Mouse (Mus musculus) fat pad, adult 2 months (tissue): ENCODE data around the gene Zfp112.
A peak's percentile ranks its signal among the peaks of the same experiment; 100 is the strongest.
"Not testable (repeated sequence)": the region's sequence is repeated elsewhere in the genome, so short reads cannot be mapped to it uniquely, and the experiment has no call there.

ENCODE experiments used
- DNase-seq: peaks from one replicate; pipeline ENCODE4 v3.0.0-alpha.2; 2011; ENCODE audit warnings: low read depth, low spot score; ENCODE audit errors: extremely low read depth

Gene Zfp112

GRCm38 (mm10) chr7:24112156-24112856, at the start of gene Zfp112:
TSS of gene Zfp112 (plus strand) at chr7:24112314.
- peak; percentile 80 for DNase-seq

DNA sequence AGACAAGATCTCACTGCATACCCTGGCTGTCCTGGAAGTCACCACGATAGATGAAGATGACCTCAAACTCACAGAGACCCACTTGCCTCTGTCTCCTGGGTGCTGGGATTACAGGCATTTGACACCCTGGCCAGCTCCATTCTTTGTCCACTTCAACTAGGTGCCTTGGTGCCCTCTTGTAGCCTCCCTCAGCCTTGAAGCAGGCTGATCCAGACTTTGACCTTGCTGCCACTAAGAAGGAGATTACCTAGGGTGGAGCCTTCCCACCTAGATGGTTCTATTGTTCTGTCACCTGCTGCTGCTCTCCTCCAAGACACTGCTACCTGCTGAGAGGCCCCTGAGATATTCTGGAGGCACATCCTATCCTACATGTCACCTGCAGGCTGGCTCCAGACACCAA, 37.7 kb upstream of the Zfp112 start:
- not testable (repeated sequence) for DNase-seq

GRCm38 (mm10) chr7:24081634-24082431, 30.3 kb upstream of the Zfp112 start, which contains the start of gene Zfp180:
TSS of gene Zfp180 (plus strand) at chr7:24081924.
- DNase-seq = peak; percentile 85

DNA sequence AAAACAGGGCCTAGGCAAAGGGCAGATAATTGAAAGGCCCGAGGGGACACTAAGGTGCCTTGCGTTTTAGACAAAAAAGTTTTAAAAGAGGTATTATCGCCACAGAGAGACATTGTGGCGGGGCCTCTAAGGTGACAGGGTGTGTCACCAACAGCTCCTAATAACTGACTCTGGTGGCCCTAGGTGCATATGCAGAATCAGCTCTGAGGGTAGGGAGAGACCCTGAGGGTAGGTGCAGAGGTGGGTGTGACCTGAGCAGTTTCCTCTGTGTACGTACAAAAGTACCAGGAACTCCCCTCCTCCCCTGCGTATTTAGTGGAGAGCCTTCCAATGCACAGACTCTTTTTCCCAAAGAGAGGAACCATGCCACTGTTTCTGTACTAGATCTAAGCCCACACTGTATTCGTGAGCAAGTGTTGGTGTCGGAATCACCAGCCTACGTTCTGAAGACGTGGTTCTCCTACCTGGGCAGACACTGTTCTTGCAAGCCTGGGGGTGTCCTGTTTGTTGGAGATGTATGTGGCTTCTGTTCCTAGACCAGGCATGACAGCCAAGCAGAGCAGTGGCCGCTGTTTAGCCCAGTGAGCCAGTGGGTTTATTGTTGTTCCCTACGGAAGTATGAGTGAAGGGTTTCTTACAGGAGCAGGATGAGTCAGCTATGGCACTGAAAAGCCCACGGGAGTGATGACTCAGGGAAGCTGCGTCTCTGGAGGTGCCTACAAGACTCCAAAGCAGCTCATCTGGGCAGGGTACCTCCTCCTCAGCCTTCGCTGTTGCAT, 29.5 kb upstream of the Zfp112 start:
- no peak for DNase-seq

DNA sequence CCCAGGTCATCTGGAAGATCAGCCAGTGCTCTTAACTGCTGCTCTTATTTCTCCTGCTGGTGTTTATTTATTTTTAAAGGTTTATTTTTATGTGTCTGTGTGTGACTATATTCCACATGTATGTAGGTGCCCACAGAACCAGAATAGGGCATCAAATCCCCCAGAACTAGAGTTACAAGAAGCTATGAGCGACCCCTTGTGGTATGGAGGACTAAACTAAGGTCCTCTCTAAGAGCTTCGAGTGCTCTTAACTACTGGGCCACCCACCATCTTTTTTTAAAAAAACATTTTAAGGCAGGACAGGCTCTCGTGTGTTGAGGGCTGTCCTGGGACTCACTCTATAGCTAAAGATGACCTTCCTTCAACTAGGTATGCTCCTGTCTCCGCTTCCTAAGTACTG, 25.2 kb upstream of the Zfp112 start:
- no peak for DNase-seq

GRCm38 (mm10) chr7:24087485-24088125, 24.5 kb upstream of the Zfp112 start:
- no peak for DNase-seq

DNA sequence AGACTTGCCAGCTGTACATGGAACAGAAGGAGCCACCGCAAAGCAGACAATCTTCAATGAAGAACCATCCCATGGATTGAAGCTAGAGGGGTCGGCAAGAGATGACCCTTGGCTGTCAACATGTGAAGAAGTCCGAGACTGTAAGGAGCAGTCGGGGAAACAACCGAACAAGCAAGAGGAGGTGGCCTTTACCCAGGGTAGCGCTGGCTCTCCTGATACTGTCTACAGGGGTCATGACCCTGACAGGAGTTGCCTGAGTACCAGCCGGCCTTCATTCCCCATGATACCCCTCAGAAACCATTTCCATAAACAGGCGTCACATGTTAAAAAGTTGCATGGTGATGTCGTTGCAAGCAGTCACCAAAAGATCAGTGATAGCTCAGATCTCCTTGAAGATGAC, 7.7 kb upstream of the Zfp112 start:
- DNase-seq = no peak

GRCm38 (mm10) chr7:24105144-24105703, 6.9 kb upstream of the Zfp112 start:
- no peak for DNase-seq

DNA sequence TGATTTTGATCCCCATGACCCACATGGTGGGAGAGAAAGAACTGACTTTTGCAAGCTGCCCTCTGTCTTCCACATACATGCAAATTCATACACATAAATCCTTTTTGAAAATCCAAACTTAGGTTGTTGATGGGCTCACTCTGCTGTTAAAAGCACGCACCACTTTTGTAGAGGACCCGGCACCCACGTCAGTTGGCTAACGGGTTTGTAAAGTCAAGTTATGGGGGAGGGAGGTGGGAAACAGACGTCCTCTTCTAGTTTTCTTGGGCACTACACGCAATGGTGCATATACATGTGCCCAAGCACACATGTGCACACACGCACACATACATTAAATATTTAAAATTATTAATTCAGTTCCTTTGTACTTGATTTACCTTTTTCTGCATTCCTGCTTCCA, 1.3 kb upstream of the Zfp112 start:
- no peak for DNase-seq

- no peak for DNase-seq
These were observed 350 bp upstream of the Zfp112 start for GRCm38 (mm10) chr7:24111772-24112155.

DNA sequence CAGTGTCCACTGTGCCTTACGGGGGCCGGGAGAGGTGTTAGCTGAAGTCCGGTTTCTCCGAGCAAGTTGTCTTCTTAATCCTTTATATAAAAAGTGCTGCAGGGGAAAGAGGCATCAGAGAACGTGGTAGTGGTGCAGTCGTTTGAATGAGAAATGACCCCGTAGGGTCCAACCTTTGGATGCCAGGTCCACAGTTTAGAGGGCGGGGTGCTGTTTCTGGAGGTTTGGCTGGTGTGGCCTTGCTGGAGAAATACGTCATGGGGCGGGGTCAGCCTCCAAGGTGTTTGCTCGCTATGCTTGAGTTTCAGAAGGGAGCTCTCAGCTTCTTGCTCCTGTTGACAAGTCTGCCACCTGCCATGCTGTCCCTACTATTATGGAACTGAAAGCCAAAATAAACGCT, 887 bp downstream of the Zfp112 start:
- DNase-seq = no peak

DNA sequence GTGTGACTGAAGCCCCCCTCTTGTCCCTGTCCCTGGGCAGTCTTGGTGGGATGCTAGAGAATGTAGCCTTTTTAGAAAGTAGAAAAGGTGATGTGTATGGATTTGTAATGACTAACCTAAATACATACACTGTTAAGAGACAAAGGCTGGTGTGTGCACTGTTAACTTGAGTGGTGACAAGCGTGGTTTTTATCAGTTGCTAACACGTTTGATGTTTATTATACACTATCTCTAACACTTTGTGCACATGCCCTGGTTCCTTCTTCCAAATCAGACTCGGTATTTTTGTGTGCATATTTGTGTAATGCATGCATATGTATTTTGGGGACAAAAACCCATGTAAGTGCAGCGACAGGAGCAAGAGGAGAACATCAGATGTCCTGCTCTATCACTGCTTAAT, 4.5 kb downstream of the Zfp112 start:
- DNase-seq = no peak

DNA sequence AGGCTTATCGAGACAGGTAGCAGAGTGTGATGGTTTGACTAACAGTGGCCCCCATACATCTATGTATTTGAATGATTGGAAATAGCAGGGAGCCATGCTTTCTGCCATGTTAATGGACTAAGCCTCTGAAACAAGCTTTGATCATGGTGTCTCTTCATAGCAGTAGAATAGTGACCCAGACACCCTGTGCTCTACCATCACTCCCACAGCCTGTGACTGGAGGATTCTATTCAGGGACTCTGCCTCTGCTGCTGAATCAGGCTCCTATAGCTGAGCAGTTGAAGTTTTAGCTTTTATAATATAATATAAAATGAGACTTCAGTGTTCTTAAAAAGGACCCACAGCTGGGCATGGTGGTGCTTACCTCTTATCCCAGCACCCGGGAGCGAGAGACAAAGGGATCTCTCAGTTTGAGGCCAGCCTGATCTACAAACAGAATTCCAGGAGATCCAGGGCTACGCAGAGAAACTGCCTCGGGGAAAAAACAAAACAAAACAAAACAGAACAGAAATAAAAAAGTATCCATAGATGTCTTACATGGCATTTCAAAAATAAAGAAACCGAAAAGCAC, 21.4 kb downstream of the Zfp112 start:
- DNase-seq = no peak

- DNase-seq = peak; percentile 47
These were observed 22.1 kb downstream of the Zfp112 start, which contains the start of gene Zfp235 for GRCm38 (mm10) chr7:24133996-24134828. TSS of gene Zfp235 (plus strand) at chr7:24134169.

GRCm38 (mm10) chr7:24142566-24142965, 30.5 kb downstream of the Zfp112 start:
- no peak for DNase-seq

DNA sequence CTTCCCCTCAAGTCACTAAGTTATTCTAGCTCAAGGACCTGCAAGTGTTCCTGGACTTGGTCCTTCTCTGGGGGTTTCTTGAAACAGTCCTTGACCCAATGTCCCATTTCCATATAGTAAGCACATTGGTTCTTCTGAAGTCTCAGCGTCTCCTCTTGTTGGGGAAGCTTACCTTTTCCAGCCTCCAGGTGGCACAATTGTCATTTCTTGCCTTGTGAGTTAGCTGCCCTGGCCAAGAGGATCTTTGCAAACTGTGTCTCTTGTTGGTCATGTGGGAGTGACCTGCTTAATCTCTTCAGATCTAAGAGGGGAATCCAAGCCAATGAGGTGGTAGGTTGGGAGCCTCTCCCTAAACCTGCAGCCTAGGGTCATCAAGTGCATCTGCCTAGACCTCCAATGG, 41.2 kb downstream of the Zfp112 start:
- no peak for DNase-seq

DNA sequence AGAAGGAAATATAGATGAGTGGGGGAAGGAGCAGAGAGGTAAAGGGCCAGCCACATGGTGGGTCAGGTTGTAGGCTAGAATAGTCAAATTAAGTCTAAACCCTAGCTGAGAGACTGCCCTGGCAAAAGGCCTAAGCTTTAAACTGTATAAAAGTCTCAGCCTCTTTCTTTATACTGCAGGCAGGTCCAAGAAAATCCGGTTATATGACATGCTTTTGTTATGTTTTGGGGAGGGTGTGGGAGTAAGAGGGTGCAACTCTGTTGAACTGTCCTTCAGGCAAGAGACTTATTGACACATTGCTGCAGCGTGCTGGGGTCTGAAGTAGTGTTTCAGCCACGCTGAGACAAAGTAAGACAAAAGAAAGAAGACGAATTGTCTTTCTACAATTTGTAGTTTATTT, 60.1 kb downstream of the Zfp112 start:
- peak; percentile 59 for DNase-seq

DNA sequence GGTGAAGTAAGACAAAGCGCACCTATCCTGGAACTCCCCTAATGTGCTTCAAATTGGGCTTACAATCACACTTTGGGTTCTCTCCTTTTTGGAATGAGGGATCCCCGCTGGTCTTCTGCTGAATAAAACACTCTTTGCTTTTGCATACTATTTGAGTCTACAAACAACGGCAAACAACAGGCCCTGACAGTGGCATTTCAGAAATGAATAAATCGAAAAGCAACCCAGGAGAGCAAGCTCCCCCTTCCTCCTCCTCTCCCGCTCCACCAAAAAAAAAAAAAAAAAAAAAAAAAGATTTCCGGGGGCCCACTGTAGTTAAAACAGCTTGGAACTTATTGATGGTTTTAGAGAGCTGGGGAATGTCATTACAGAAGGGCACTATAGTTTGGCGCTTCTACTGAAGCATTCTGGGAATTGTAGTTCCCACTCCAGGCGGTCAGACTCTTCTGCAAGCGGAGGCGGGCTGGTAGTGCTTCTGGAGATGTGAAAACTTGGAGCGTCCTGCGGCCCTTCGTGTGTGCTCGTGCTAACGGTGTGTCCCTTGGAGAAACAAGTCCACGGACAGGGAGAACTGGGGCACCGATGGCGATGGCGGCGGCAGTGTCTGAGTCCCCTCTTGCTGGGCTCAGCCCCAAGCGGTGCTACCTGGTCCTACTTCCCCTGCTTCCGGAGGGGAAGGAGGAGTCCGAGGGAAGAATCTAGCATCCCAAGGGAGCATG, 62.7 kb downstream of the Zfp112 start, which contains the start of gene Zfp114:
TSS of gene Zfp114 (plus strand) at position 443 of the 719 bp plus-strand sequence.
- DNase-seq = no peak

DNA sequence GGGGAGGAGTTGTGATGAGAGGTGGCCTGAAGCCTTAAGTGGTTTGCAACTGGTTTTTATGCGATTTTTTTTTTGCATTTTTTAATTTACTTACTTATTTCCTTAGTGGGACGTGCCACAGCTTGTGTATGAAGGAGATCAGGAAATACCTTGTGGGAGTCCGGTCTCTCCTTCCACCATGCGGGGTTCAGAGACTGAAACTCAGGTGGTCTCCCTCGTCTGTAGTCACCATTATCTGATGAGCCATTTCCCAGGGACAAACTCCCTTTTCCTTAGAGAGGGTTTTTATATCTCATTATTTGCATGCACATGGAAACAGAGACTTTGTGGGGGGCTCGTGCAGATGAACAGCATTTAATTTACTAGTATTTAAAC, 63.2 kb downstream of the Zfp112 start:
- no peak for DNase-seq
